13 mouse cellular contexts compared by ENCODE assay signal in genomic region chr3:75583293-75583692, GRCm38 (mm10). TPM values are rescaled to one million over a fixed set of nuclear protein-coding genes. Genes with fewer than 3 reads are reported as not detected.
DNase-seq lines count a peak whose midpoint lies in the region; ATAC-seq lines count a peak whose summit lies in the region.
"Had no signal": no experiment of that assay in that cellular context is flagged by ENCODE, and none has a peak within 500 bp of the region (broad histone marks: within the 10 kb centered on the region; RNA-seq: fewer than 3 reads in every experiment).

No protein-coding gene starts in this region.

- DNase-seq in hindbrain, embryonic 11.5 days (ENCODE audit: low spot score) = no peak
- peak; percentile 33 to 36 for DNase-seq in right cerebral cortex, adult 2 months (ENCODE audit: low spot score in 2 of 2)
- DNase-seq in right cerebral cortex, postnatal 14 days = no peak
- peak; percentile 94 for DNase-seq in cerebellum, postnatal 10 days
- DNase-seq in spleen, postnatal 36 days (ENCODE audit: low spot score in 2 of 2) = no peak
- no peak for DNase-seq in embryonic facial prominence, embryonic 10.5 days (ENCODE audit: low spot score)
- DNase-seq: heart, postnatal 4 days; kidney, postnatal 4 days; lung, adult 2 months had no signal

- peak; percentile 61 for ATAC-seq in hindbrain, embryonic 16.5 days
- ATAC-seq in hindbrain, embryonic 11.5 days (ENCODE audit: low FRiP score) = no peak
- ATAC-seq: intestine, embryonic 16.5 days had no signal

- no peak overlapping the region for H3K27ac ChIP-seq in hindbrain, embryonic 16.5 days (ENCODE audit: low read depth, low read length)
- H3K27ac ChIP-seq in hindbrain, embryonic 11.5 days (ENCODE audit: low read depth, low read length) = no peak overlapping the region
- H3K27ac ChIP-seq in embryonic facial prominence, embryonic 10.5 days (replicated peaks) = no peak overlapping the region
- H3K27ac ChIP-seq: heart, embryonic 10.5 days; limb, embryonic 12.5 days had no signal

- no peaks in the 10 kb centered on the region for H3K27me3 ChIP-seq in hindbrain, embryonic 16.5 days (replicated peaks; ENCODE audit: control insufficient read depth, insufficient read depth, low read length)
- H3K27me3 ChIP-seq in hindbrain, embryonic 11.5 days (ENCODE audit: control insufficient read depth, insufficient read depth, low read length) = no peaks in the 10 kb centered on the region
- no peaks in the 10 kb centered on the region for H3K27me3 ChIP-seq in embryonic facial prominence, embryonic 10.5 days (replicated peaks; ENCODE audit: low read depth, poor library complexity, severe bottlenecking)
- H3K27me3 ChIP-seq: limb, embryonic 12.5 days had no signal

- no peak overlapping the region for H3K9ac ChIP-seq in hindbrain, embryonic 16.5 days (ENCODE audit: low read depth, low read length)
- no peak overlapping the region for H3K9ac ChIP-seq in hindbrain, embryonic 11.5 days (ENCODE audit: low read depth, low read length)
- H3K9ac ChIP-seq: limb, embryonic 12.5 days had no signal

- H3K4me2 ChIP-seq in hindbrain, embryonic 16.5 days (ENCODE audit: low read length) = no peak overlapping the region
- H3K4me2 ChIP-seq in hindbrain, embryonic 11.5 days (replicated peaks; ENCODE audit: low read depth, low read length) = no peak overlapping the region
- H3K4me2 ChIP-seq: limb, embryonic 12.5 days had no signal

- no peaks in the 10 kb centered on the region for H3K36me3 ChIP-seq in hindbrain, embryonic 16.5 days (ENCODE audit: control insufficient read depth, insufficient read depth, low read length)
- H3K36me3 ChIP-seq in hindbrain, embryonic 11.5 days (ENCODE audit: control insufficient read depth, insufficient read depth, low read length) = no peaks in the 10 kb centered on the region
- no peaks in the 10 kb centered on the region for H3K36me3 ChIP-seq in embryonic facial prominence, embryonic 10.5 days (replicated peaks)
- H3K36me3 ChIP-seq: heart, embryonic 10.5 days; limb, embryonic 12.5 days had no signal

- H3K4me3 ChIP-seq in hindbrain, embryonic 16.5 days (ENCODE audit: low read length) = no peak overlapping the region
- H3K4me3 ChIP-seq in hindbrain, embryonic 11.5 days (ENCODE audit: low read depth, low read length) = no peak overlapping the region
- no peak overlapping the region for H3K4me3 ChIP-seq in embryonic facial prominence, embryonic 10.5 days
- H3K4me3 ChIP-seq: heart, embryonic 10.5 days; limb, embryonic 12.5 days had no signal

- H3K9me3 ChIP-seq in hindbrain, embryonic 16.5 days (ENCODE audit: control insufficient read depth, low read length) = no peaks in the 10 kb centered on the region
- H3K9me3 ChIP-seq in hindbrain, embryonic 11.5 days (ENCODE audit: control insufficient read depth, low read length) = no peaks in the 10 kb centered on the region
- no peaks in the 10 kb centered on the region for H3K9me3 ChIP-seq in embryonic facial prominence, embryonic 10.5 days
- H3K9me3 ChIP-seq: heart, embryonic 10.5 days; limb, embryonic 12.5 days had no signal

- WGBS in hindbrain, embryonic 16.5 days = 77% methylated on average over 3 of the region's 3 CpGs
- 95% methylated on average over 3 of the region's 3 CpGs for WGBS in hindbrain, embryonic 11.5 days
- WGBS in embryonic facial prominence, embryonic 10.5 days = 93% methylated on average over 3 of the region's 3 CpGs

- no peaks in the 10 kb centered on the region for H3K4me1 ChIP-seq in hindbrain, embryonic 16.5 days (ENCODE audit: control insufficient read depth, insufficient read depth, low read depth, low read length)
- H3K4me1 ChIP-seq in hindbrain, embryonic 11.5 days (replicated peaks; ENCODE audit: control insufficient read depth, insufficient read depth, low read length) = no peaks in the 10 kb centered on the region
- no peaks in the 10 kb centered on the region for H3K4me1 ChIP-seq in embryonic facial prominence, embryonic 10.5 days
- H3K4me1 ChIP-seq: heart, embryonic 10.5 days; limb, embryonic 12.5 days had no signal

RNA-seq across cellular contexts. Expression of gene Serpini1, which starts 25.9 kb away (rescaled TPM):
- 171 and 186 TPM in 2 replicates for polyA plus RNA-seq in hindbrain, embryonic 16.5 days (2015; fragmentation: Nextera tagmentation; extraction: Ambion mirVana)
- 41.6 and 43.6 TPM in 2 replicates for polyA plus RNA-seq in hindbrain, embryonic 11.5 days (2014; fragmentation: Nextera tagmentation; extraction: Ambion mirVana)
- 6.7 and 7.4 TPM in 2 replicates for polyA plus RNA-seq in embryonic facial prominence, embryonic 10.5 days (2016; fragmentation: Nextera tagmentation; extraction: Ambion mirVana)

RNA-seq across cellular contexts. Expression of gene Pdcd10, which starts 26.6 kb away (rescaled TPM):
- 69.7 and 75.8 TPM in 2 replicates for polyA plus RNA-seq in hindbrain, embryonic 16.5 days (2015; fragmentation: Nextera tagmentation; extraction: Ambion mirVana)
- 93.7 and 103 TPM in 2 replicates for polyA plus RNA-seq in hindbrain, embryonic 11.5 days (2014; fragmentation: Nextera tagmentation; extraction: Ambion mirVana)
- polyA plus RNA-seq in embryonic facial prominence, embryonic 10.5 days (2016; fragmentation: Nextera tagmentation; extraction: Ambion mirVana) = 77.2 and 82.3 TPM in 2 replicates

Comparison
In these comparisons a context has a peak if more than half of its experiments do, and no peak if none do; other contexts are left out.
1. DNase-seq: peak in right cerebral cortex, adult 2 months (2 of 2) and cerebellum, postnatal 10 days (2 of 2); none in hindbrain, embryonic 11.5 days (single experiment), right cerebral cortex, postnatal 14 days (single experiment), spleen, postnatal 36 days (0 of 2) and embryonic facial prominence, embryonic 10.5 days (single experiment).